Mouse (Mus musculus) layer of hippocampus, postnatal 36 days (tissue): Measurements from ENCODE around the gene Apol8. TPM values are rescaled to one million over a fixed set of nuclear protein-coding genes. Genes with fewer than 3 reads are reported as not detected.

Source experiments
- total RNA-seq, 2 experiments: library from RNA; stranded (reverse); gene quantifications; 2 replicates each; pipeline ENCODE4 v1.2.3; 2021

The Apol8 gene
- total RNA-seq, 2 experiments from 2014 or later: 4.0 to 6.7 TPM

Other genes with a start within 250 kb of the Apol8 start
- not detected for gene Apol11a, start 248.7 kb downstream of the Apol8 start, total RNA-seq
- gene Apol7c, start 223.7 kb downstream of the Apol8 start, total RNA-seq: not detected
- gene 1700025B11Rik, start 195.1 kb downstream of the Apol8 start, total RNA-seq: not detected
- gene Apol10b, start 160.9 kb downstream of the Apol8 start, total RNA-seq: under 1 TPM; 0.20 to 0.38 TPM
- not detected for gene Gm36245, start 157.7 kb downstream of the Apol8 start, total RNA-seq
- not detected for gene Apol11b, start 113.7 kb downstream of the Apol8 start, total RNA-seq
- gene Apol7e, start 58.1 kb downstream of the Apol8 start, total RNA-seq: not detected
- gene Apol9b, start 28.0 kb downstream of the Apol8 start, total RNA-seq: not detected
- 100 to 1,000 TPM in 1 of 2 experiments, 10 to 100 TPM in 1; 92.4 to 103 TPM for gene Myh9, start 85.2 kb upstream of the Apol8 start, total RNA-seq
- 100 to 1,000 TPM; 125 to 135 TPM for gene Txn2, start 172.0 kb upstream of the Apol8 start, total RNA-seq
- 10 to 100 TPM; 10.5 to 11.8 TPM for gene Foxred2, start 199.7 kb upstream of the Apol8 start, total RNA-seq
- 100 to 1,000 TPM in 1 of 2 experiments, 10 to 100 TPM in 1; 96.9 to 102 TPM for gene Eif3d, start 213.8 kb upstream of the Apol8 start, total RNA-seq